Mouse (Mus musculus) intestine, embryonic 15.5 days (tissue): ENCODE measurements around the gene Zfp106. TPM values are rescaled to one million over a fixed set of nuclear protein-coding genes. Genes with fewer than 3 reads are reported as not detected.
"Not testable (repeated sequence)": the region's sequence is repeated elsewhere in the genome, so short reads cannot be mapped to it uniquely, and the experiment has no call there.

Source experiments
- ATAC-seq: fragments of 200-750 bp; cut with Nextera tagmentation; 2 replicates; pipeline ENCODE4 v1.8.0; 2017; ENCODE audit warnings: moderate TSS enrichment, moderate library complexity
- H3K27ac ChIP-seq: fragments of 300-500 bp; sonication (generic); 2 replicates; pipeline ENCODE4 v1.5.1; 2015; ENCODE audit warnings: mild to moderate bottlenecking, inconsistent platforms
- H3K27me3 ChIP-seq: fragments of 300-500 bp; sonication (generic); replicated peaks from 2 replicates; pipeline ENCODE4 v1.6.1; 2015; ENCODE audit warnings: inconsistent platforms
- H3K36me3 ChIP-seq: fragments of 300-500 bp; sonication (generic); 2 replicates; pipeline ENCODE4 v1.6.1; 2015; ENCODE audit warnings: inconsistent platforms
- H3K4me1 ChIP-seq: fragments of 300-500 bp; sonication (generic); replicated peaks from 2 replicates; pipeline ENCODE4 v1.6.1; 2015; ENCODE audit warnings: inconsistent platforms
- H3K4me2 ChIP-seq: fragments of 300-500 bp; sonication (generic); replicated peaks from 2 replicates; pipeline ENCODE4 v1.6.1; 2015; ENCODE audit warnings: mild to moderate bottlenecking, inconsistent platforms
- H3K4me3 ChIP-seq: fragments of 300-500 bp; sonication (generic); replicated peaks from 2 replicates; pipeline ENCODE4 v1.5.1; 2015; ENCODE audit warnings: inconsistent platforms
- H3K9ac ChIP-seq: fragments of 300-500 bp; sonication (generic); 2 replicates; pipeline ENCODE4 v1.6.1; 2015; ENCODE audit warnings: inconsistent platforms
- H3K9me3 ChIP-seq: fragments of 300-500 bp; sonication (generic); 2 replicates; pipeline ENCODE4 v1.6.1; 2016; ENCODE audit warnings: inconsistent platforms
- WGBS: fragments of 180-500 bp; shearing (Covaris S2); methylation state at CpG from one replicate; pipeline ENCODE4 v1.1.7; 2015; 5-methylcytosine and 5-hydroxymethylcytosine counted together
- polyA plus RNA-seq: library from polyadenylated mRNA; unstranded; fragments of >200 nt; fragmentation: Nextera tagmentation; extraction: Ambion mirVana; gene quantifications from 2 replicates; pipeline ENCODE4 v1.2.1, GENCODE M21; 2015

Zfp106 gene
- polyA plus RNA-seq = 46.1 and 46.5 TPM in 2 replicates

DNA sequence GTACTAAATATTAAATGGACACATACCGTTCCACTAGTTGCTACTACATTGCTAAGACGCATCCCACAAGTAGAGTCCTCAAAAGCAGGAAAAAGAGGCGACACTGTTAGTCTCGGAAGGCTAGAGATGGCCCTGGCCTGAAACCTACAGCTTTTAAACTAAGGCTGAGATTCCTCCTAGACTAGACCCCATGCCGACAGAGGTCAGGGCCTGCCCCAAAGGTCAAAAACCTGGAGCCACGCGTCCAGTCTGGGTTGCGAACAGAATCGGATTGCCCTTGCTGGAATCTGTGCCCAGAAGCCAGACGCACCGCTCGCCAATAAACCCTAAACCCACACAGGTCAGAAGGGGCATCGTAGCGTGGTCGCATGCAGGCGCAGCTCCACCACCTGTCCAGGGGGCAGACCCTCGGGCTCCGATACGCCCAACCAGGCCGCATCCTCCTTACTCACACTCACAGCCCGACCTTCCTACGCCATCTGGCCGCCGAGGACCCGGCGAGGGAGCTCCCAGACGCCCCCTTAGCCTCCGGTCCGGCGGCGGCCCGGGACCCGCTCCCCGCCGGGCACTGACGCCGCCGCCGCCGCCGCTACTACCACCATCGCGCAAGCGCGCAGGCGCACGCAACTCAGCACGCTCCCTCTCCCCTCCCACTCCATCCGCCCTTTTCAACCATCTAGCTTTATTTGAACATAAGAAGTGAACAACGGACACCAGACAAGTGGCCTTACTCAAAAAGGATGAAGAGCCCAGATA, at the start of gene Zfp106:
TSS of gene Zfp106 (minus strand) at position 609 of the 756 bp plus-strand sequence.
- Histone ChIP-seq H3K27ac (peak within 1 kb of the TSS; percentile 66), H3K27me3 (no peaks in the 10 kb centered on the region), H3K9me3 (no peaks in the 10 kb centered on the region), H3K36me3 (no peaks in the 10 kb centered on the region), H3K4me1 (no peaks in the 10 kb centered on the region), H3K9ac (peak within 1 kb of the TSS; percentile 96), H3K4me3 (peak within 1 kb of the TSS; percentile 87), H3K4me2 (peak within 1 kb of the TSS; percentile 54)
- WGBS = under 1% methylated on average over 50 of the region's 50 CpGs
- ATAC-seq = peak; percentile 80

DNA sequence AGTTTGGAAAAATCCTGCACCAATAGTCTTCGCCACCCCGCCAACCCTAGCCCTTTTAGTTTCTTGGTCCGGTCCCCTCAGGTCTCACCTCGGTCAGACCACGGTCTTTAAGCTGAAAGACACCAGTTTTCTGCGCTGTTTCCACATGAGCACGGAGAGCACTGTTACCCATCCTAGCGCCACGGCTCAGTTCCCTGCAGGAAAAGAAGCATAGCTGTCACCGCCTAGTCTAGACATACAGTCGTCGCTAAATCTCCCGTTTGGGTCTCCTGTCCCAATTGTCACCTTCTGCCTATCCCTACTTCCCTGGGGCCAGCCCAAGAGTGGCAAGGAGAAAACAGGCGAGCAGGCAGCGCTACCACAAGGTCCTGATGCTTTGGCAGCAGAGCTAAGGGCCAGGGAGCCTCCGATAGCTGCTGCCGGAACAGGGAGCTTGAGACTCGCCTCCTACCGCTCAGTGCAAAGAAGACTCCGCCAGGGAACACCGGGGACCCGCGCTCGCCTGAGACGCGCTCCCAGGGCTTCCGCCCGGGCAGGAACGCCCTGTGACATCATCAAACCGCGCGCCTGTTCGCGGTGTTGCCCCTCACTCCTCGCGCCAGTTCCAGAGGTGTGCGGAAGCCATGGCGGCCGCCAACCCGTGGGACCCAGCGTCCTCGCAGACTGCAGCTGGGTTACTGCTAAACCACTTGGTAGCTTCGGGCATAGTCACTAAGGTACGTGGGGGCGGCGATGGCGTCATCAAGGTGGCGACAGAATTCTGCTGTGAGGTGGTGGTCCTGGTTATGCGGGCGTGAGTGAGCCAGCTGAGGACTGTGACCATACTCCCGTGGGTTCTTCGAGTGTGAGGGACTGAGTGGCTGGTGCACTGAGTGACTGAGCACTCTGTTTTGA, 45.4 kb upstream of the Zfp106 start, which contains the start of the genes Haus2 and Lrrc57:
TSS of gene Haus2 (plus strand) at position 554 of the 894 bp plus-strand sequence.
TSS of gene Lrrc57 (minus strand) at position 691 of the 894 bp plus-strand sequence.
- H3K4me2 ChIP-seq = peak within 1 kb of the TSS; percentile 70
- under 1% methylated on average over 52 of the region's 52 CpGs for WGBS
- peak within 1 kb of the TSS; percentile 82 for H3K9ac ChIP-seq
- peak within 1 kb of the TSS; percentile 85 for H3K4me3 ChIP-seq
- peak within 1 kb of the TSS; percentile 92 for H3K27ac ChIP-seq
- ATAC-seq = peak; percentile 99
- no peaks in the 10 kb centered on the region for H3K9me3 ChIP-seq
- H3K4me1 ChIP-seq = 0 out of 2 replicates have a peak, but pooled peaks cover 7% of the 10 kb centered on the region
- H3K27me3 ChIP-seq = no peaks in the 10 kb centered on the region
- H3K36me3 ChIP-seq = no peaks in the 10 kb centered on the region

DNA sequence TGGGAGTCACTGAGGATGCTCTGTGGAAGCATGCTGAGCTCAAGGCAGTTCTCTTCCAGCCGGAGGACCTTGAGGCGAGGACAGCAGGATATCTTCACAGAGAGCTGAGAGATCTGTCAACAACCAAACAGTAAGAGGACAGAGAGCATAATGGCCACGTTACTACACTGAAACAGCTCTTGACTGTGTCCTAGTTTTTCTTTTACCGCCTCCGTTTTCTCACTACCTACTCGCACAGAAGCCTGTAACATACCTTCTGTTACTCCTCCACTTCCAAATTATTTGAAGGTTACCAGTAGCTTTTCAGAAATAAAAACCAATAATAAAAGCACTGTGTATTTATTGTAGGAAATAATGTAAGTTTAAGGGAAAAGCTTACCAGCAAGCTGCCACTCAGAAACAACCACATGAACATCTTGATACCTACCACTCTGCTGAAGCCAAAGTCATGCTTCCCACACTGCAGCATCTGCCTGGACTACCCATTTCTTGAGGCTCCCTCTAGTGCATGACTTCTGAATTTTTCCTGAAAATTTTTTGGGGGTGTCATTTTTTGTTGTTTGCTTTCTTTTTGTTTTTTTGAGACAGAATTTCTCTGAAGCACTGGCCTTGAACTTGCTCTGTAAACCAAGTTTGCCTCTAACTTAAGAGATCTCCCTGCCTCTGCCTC, 42.5 kb upstream of the Zfp106 start:
- WGBS = 88% methylated on average over 6 of the region's 6 CpGs
- Histone ChIP-seq H3K9me3 (no peaks in the 10 kb centered on the region), H3K4me2 (no peak overlapping the region), H3K9ac (no peak overlapping the region), H3K4me3 (no peak overlapping the region), H3K27me3 (no peaks in the 10 kb centered on the region), H3K36me3 (no peaks in the 10 kb centered on the region), H3K4me1 (0 out of 2 replicates have a peak, but pooled peaks cover 7% of the 10 kb centered on the region), H3K27ac (no peak overlapping the region)
- ATAC-seq = no peak

DNA sequence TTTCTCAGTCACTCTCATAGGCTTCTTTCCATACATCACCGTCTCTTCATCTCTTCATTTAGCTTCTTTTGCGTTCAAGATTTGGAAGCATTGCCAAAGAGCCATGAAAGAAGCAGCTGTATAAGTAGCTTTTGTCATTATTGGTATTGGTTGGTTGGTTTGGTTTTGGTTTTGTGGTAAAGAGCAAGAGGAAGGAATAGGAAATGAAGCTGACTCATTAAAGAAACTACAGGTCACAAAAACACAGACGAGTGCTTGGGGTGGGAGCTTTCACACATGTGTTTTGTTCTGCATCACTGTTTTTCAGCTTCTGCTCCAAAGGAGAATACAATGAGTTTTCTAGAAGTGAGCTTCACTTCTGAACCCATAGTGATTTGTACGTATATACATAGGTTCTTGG, 35.9 kb upstream of the Zfp106 start:
- H3K4me2 ChIP-seq = no peak overlapping the region
- ATAC-seq = no peak
- H3K4me1 ChIP-seq = no peaks in the 10 kb centered on the region
- 90% methylated on average over 4 of the region's 4 CpGs for WGBS
- H3K27ac ChIP-seq = no peak overlapping the region
- H3K9me3 ChIP-seq = no peaks in the 10 kb centered on the region
- no peak overlapping the region for H3K9ac ChIP-seq
- H3K4me3 ChIP-seq = no peak overlapping the region
- no peaks in the 10 kb centered on the region for H3K27me3 ChIP-seq
- peaks cover 31% of the 10 kb centered on the region for H3K36me3 ChIP-seq

DNA sequence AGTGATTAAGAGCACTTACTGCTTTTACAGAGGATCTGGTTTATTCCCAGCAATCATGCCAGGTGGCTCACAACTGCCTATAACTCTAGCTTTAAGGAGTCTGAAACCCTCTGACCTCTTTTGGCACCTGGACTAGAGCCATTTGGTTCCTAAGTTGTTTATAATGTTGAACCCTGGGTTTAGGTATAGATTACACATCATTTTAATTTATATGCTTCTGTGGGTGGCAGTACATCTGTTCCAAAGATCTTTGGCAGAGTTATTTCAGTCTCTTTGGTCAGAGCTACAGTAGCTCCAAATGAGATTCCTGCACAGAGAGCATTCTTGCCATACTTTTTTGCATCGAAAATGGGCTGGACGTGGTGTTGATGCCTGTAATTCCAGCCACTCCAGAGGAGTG, 34.1 kb upstream of the Zfp106 start:
- Histone ChIP-seq H3K36me3 (peaks cover 31% of the 10 kb centered on the region), H3K27ac (no peak overlapping the region), H3K9ac (no peak overlapping the region), H3K27me3 (no peaks in the 10 kb centered on the region), H3K9me3 (no peaks in the 10 kb centered on the region), H3K4me3 (no peak overlapping the region), H3K4me2 (no peak overlapping the region), H3K4me1 (no peaks in the 10 kb centered on the region)
- no peak for ATAC-seq
- 91% methylated on average over 2 of the region's 2 CpGs for WGBS

DNA sequence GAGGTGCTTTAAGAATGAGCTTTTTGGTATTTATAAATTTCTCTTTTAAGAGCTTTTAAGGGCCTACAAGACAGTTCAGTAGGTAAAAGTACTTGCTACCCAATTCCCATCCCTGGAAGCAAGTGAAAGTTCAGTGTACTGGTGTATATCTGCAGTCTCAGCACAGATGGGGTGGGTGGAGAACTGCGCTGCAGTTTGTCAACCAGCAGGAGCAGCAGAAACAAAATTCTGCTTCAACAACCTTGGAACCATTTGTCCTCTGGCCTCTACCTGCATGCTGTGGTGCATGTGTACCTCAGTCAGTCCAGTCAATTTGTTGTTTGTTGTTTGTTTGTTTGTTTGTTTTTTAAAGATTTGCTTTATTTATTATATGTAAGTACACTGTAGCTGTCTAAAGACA, 28.6 kb upstream of the Zfp106 start:
- Histone ChIP-seq H3K4me2 (no peak overlapping the region), H3K27ac (no peak overlapping the region), H3K4me3 (no peak overlapping the region), H3K9ac (no peak overlapping the region), H3K27me3 (no peaks in the 10 kb centered on the region), H3K4me1 (no peaks in the 10 kb centered on the region), H3K9me3 (no peaks in the 10 kb centered on the region), H3K36me3 (peaks cover 20% of the 10 kb centered on the region)
- WGBS = 87% methylated on average over 1 of the region's 1 CpGs
- no peak for ATAC-seq

DNA sequence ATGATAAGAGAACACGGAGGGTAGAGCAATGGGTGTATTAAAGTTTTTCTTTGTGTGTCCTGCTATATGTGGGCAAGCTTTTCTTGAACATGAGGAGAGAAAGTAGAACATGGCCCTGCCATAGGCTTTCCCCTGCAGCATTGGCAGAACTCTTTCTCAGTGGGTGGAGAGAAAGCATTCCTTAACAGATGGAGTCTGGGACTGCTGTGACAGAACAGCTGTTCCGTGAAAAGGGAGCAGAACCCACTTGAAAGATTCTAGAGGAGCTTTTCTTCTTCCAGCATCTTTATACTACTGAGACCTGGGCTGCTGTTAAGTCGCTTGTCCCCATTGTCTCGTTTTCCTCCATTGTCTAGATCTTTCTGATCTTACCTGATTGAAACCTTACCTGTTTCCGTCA, 26.1 kb upstream of the Zfp106 start:
- no peak for ATAC-seq
- 85% methylated on average over 5 of the region's 5 CpGs for WGBS
- Histone ChIP-seq H3K4me1 (no peaks in the 10 kb centered on the region), H3K4me3 (no peak overlapping the region), H3K4me2 (no peak overlapping the region), H3K9ac (no peak overlapping the region), H3K27ac (no peak overlapping the region), H3K27me3 (no peaks in the 10 kb centered on the region), H3K9me3 (no peaks in the 10 kb centered on the region), H3K36me3 (peaks cover 10% of the 10 kb centered on the region; the same call in 1 of the 2 replicates)

DNA sequence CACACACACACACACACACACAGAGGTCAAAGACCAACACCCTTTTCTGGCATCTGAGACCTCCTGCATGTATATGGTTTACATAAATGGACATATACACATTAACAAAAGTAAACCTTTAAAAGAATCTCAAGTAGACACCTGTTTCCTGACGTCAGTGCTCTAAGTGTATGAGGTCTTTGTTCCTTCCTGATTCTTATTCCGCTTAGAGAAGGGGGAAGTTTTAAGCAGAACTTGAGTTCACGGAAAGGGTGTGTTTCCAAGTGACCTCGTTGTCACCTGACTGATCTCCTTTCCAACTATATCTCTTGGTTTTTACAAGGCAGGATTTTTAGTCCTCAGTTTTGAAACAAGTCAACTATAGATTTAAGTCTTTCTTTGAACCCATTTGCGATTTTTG, 14.6 kb upstream of the Zfp106 start:
- no peaks in the 10 kb centered on the region for H3K27me3 ChIP-seq
- no peaks in the 10 kb centered on the region for H3K9me3 ChIP-seq
- peak; percentile 73; the same call in 1 of the 2 replicates for ATAC-seq
- 50% methylated on average over 5 of the region's 5 CpGs for WGBS
- no peaks in the 10 kb centered on the region for H3K4me1 ChIP-seq
- H3K4me3 ChIP-seq = no peak overlapping the region
- H3K9ac ChIP-seq = no peak overlapping the region
- no peak overlapping the region for H3K4me2 ChIP-seq
- H3K36me3 ChIP-seq = no peaks in the 10 kb centered on the region
- no peak overlapping the region for H3K27ac ChIP-seq

DNA sequence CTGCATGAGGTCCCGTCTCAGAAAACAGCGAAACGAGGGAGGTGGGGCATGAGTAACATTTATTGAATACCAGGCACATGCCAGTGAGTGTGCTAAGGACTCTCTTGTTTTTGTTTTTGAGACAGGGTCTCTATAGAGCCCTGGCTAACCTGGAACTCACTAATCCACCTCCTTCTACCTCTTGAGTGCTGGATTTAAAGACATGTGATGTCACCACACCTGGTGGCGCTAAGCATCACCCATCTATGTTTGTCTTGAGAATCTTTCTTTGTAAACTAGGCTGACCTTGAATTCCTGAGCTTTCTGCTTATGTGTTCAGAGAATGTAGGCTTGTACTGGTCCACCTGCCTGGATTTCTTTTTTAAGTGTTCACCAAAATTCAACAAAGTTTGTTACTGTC, 14.2 kb upstream of the Zfp106 start:
- no peak overlapping the region for H3K4me2 ChIP-seq
- WGBS = 68% methylated on average over 4 of the region's 4 CpGs
- no peaks in the 10 kb centered on the region for H3K9me3 ChIP-seq
- H3K9ac ChIP-seq = no peak overlapping the region
- H3K27me3 ChIP-seq = no peaks in the 10 kb centered on the region
- no peak overlapping the region for H3K4me3 ChIP-seq
- no peaks in the 10 kb centered on the region for H3K36me3 ChIP-seq
- H3K4me1 ChIP-seq = no peaks in the 10 kb centered on the region
- no peak overlapping the region for H3K27ac ChIP-seq
- 0 out of 2 replicates have a peak, but pooled peaks have one; percentile 23 for ATAC-seq

DNA sequence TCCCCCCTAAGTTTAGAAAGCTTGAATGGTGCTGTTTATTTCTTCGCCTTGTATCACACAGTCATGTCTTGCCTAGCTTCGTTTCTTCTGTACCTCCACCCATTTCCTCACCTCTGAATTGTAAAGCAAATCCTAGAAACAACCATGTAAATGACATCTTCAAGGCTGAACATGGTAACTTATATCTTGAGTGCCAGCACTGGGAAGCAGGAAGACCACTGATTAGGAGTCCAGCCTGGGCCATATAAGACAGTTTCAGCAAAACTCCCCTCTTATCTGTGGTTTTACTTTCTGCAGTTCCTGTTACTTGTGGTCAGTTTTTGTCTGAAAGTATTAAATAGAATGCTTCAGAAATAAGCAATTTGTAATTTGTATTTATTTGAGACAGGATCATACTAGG, 12.3 kb upstream of the Zfp106 start:
- H3K9me3 ChIP-seq = no peaks in the 10 kb centered on the region
- no peaks in the 10 kb centered on the region for H3K4me1 ChIP-seq
- H3K4me2 ChIP-seq = no peak overlapping the region
- no peak overlapping the region for H3K4me3 ChIP-seq
- H3K27ac ChIP-seq = no peak overlapping the region
- no peak overlapping the region for H3K9ac ChIP-seq
- H3K36me3 ChIP-seq = no peaks in the 10 kb centered on the region
- H3K27me3 ChIP-seq = no peaks in the 10 kb centered on the region
- no peak for ATAC-seq
- WGBS = 91% methylated on average over 2 of the region's 2 CpGs

DNA sequence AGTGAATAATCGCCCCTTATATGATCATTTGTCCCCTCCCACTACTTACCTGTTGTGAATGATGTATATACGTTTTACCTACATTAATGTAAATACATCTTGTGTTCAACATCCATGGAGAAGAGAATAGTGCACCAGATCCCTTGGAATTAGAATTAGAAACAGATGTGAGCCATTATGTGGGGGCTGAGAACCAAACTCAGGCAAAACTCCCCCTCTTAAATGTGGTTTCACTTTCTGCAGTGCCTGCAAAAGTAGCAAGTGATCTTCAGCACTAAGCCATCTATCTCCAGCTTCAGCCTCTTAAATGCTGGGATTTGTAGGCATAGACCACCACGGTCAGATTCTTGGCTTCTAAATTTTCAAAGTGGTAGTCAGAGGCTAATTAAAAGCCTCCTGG, 11.5 kb upstream of the Zfp106 start:
- no peaks in the 10 kb centered on the region for H3K9me3 ChIP-seq
- H3K9ac ChIP-seq = no peak overlapping the region
- ATAC-seq = no peak
- H3K4me3 ChIP-seq = no peak overlapping the region
- no peak overlapping the region for H3K27ac ChIP-seq
- no peaks in the 10 kb centered on the region for H3K4me1 ChIP-seq
- H3K36me3 ChIP-seq = no peaks in the 10 kb centered on the region
- H3K27me3 ChIP-seq = no peaks in the 10 kb centered on the region
- no peak overlapping the region for H3K4me2 ChIP-seq
- 85% methylated on average over 3 of the region's 3 CpGs for WGBS

DNA sequence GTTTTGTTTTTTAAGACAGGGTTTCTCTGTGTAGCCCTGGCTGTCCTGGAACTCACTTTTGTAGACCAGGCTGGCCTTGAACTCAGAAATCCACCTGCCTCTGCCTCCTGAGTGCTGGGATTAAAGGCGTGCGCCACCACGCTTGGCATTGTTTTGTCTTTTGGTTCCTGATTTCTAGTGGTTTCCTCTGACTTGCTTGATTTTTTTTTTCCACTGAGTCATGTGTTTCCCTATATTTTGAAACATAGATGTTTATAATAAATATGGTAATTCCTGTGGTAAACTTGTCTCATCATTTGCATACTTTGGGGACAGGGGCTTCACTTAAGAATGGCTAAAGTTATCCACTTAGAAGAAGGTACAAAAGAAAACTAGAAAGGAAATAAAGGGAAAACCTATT, 8.5 kb upstream of the Zfp106 start:
- H3K36me3 ChIP-seq, H3K4me3 ChIP-seq, H3K4me2 ChIP-seq, H3K9me3 ChIP-seq, H3K4me1 ChIP-seq, ATAC-seq, H3K27ac ChIP-seq, H3K9ac ChIP-seq, H3K27me3 ChIP-seq: not testable (repeated sequence)
- WGBS = 96% methylated on average over 3 of the region's 3 CpGs
